Mouse (Mus musculus): Measurements from ENCODE around the gene Emd. TPM values are rescaled to one million over a fixed set of nuclear protein-coding genes. Genes with fewer than 3 reads are reported as not detected.

Gene Emd
- polyA plus RNA-seq, 1 experiment from 2014 or later = 14.6 TPM

GRCm38 (mm10) chrX:74246213-74246681 lies 8.2 kb upstream of the Emd start:
- Histone ChIP-seq H3K4me2 (replicated peaks; ENCODE audit: low read depth) (peak overlapping the region; percentile 72), H3K4me1 (replicated peaks; ENCODE audit: control insufficient read depth, insufficient read depth, low read length) (no peaks in the 10 kb centered on the region), H3K9ac (ENCODE audit: low read depth, low read length) (peak overlapping the region; percentile 54), H3K9me3 (ENCODE audit: control insufficient read depth) (no peaks in the 10 kb centered on the region), H3K4me3 (ENCODE audit: low read depth, low read length) (peak overlapping the region; percentile 45), H3K27me3 (replicated peaks; ENCODE audit: control insufficient read depth, insufficient read depth, low read length) (no peaks in the 10 kb centered on the region), H3K36me3 (ENCODE audit: control insufficient read depth, insufficient read depth) (no peaks in the 10 kb centered on the region), H3K27ac (ENCODE audit: low read depth, low read length) (peak overlapping the region; percentile 80)
- peak; percentile 83 for ATAC-seq
- 14% methylated on average over 38 of the region's 38 CpGs for WGBS
- peak; percentile 19; the same call in 1 of the 2 replicates for TF ChIP-seq CTCF (IDR thresholded peaks at IDR 0.05; ENCODE audit: low read depth)

DNA sequence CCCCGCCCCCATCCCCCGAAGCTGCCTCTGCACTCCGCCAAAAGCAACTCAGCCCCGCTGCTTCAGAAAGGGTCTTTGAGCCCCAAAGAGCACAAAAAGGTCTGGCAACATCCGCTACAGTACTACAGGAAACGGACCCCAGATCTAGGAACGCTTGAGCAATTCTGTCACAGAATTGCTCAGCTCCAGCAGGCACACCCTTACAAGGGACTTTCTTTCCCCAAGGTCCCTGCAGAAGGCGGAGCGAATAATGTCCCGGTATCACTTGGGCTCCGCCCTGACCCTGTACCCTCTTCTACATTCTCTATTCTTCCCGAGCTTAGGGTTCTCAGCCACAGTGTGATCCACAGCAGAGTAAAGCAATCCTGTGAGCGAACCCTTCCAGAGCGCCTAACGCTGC lies 7.8 kb upstream of the Emd start:
- Histone ChIP-seq H3K4me2 (replicated peaks; ENCODE audit: low read depth) (peak overlapping the region; percentile 72), H3K9ac (ENCODE audit: low read depth, low read length) (no peak overlapping the region), H3K9me3 (ENCODE audit: control insufficient read depth) (no peaks in the 10 kb centered on the region), H3K36me3 (ENCODE audit: control insufficient read depth, insufficient read depth) (no peaks in the 10 kb centered on the region), H3K27ac (ENCODE audit: low read depth, low read length) (peak overlapping the region; percentile 57), H3K27me3 (replicated peaks; ENCODE audit: control insufficient read depth, insufficient read depth, low read length) (no peaks in the 10 kb centered on the region), H3K4me1 (replicated peaks; ENCODE audit: control insufficient read depth, insufficient read depth, low read length) (no peaks in the 10 kb centered on the region), H3K4me3 (ENCODE audit: low read depth, low read length) (peak overlapping the region; percentile 45)
- peak; percentile 36 for ATAC-seq
- TF ChIP-seq CTCF (IDR thresholded peaks at IDR 0.05; ENCODE audit: low read depth) = no peak
- WGBS = 26% methylated on average over 15 of the region's 15 CpGs

DNA sequence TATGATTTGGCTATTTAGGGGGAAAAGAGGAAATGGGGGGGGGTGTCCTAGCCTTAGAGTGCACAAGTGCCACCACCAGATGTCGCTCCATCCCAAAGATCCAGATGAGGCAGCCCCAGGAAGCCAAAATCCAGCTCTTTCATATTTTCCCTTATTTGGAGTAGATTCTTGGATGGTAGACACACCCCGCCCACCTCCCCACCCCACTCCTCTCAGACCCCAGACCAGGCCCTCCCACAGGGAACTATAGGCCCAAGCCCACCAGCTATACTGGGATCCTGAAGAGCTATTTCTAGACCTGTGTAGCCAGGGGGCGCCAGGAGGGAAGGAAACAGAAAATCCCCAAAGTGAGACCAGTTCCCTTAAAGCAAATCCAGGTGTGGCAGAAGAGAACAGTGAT lies 5.8 kb upstream of the Emd start:
- Histone ChIP-seq H3K4me3 (ENCODE audit: low read depth, low read length) (peak overlapping the region; percentile 38), H3K4me1 (replicated peaks; ENCODE audit: control insufficient read depth, insufficient read depth, low read length) (no peaks in the 10 kb centered on the region), H3K9ac (ENCODE audit: low read depth, low read length) (no peak overlapping the region), H3K27ac (ENCODE audit: low read depth, low read length) (0 out of 2 replicates have a peak overlapping the region, but pooled peaks have one; percentile 71), H3K9me3 (ENCODE audit: control insufficient read depth) (no peaks in the 10 kb centered on the region), H3K27me3 (replicated peaks; ENCODE audit: control insufficient read depth, insufficient read depth, low read length) (no peaks in the 10 kb centered on the region), H3K36me3 (ENCODE audit: control insufficient read depth, insufficient read depth) (no peaks in the 10 kb centered on the region), H3K4me2 (replicated peaks; ENCODE audit: low read depth) (peak overlapping the region; percentile 72)
- ATAC-seq = 0 out of 2 replicates have a peak, but pooled peaks have one; percentile 17
- peak; percentile 70 for TF ChIP-seq CTCF (IDR thresholded peaks at IDR 0.05; ENCODE audit: low read depth)
- 8% methylated on average over 3 of the region's 3 CpGs for WGBS

- peak within 1 kb of the TSS; percentile 72 for H3K4me2 ChIP-seq (replicated peaks; ENCODE audit: low read depth)
- peak within 1 kb of the TSS; percentile 37; the same call in 1 of the 2 replicates for H3K9ac ChIP-seq (ENCODE audit: low read depth, low read length)
- H3K27me3 ChIP-seq (replicated peaks; ENCODE audit: control insufficient read depth, insufficient read depth, low read length) = no peaks in the 10 kb centered on the region
- H3K4me3 ChIP-seq (ENCODE audit: low read depth, low read length) = peak within 1 kb of the TSS; percentile 38
- TF ChIP-seq CTCF (IDR thresholded peaks at IDR 0.05; ENCODE audit: low read depth) = peak; percentile 70
- H3K36me3 ChIP-seq (ENCODE audit: control insufficient read depth, insufficient read depth) = no peaks in the 10 kb centered on the region
- no peaks in the 10 kb centered on the region for H3K9me3 ChIP-seq (ENCODE audit: control insufficient read depth)
- no peaks in the 10 kb centered on the region for H3K4me1 ChIP-seq (replicated peaks; ENCODE audit: control insufficient read depth, insufficient read depth, low read length)
- 26% methylated on average over 37 of the region's 38 CpGs for WGBS
- peak within 1 kb of the TSS; percentile 71 for H3K27ac ChIP-seq (ENCODE audit: low read depth, low read length)
- ATAC-seq = no peak
Observed at GRCm38 (mm10) chrX:74249615-74250014, 4.9 kb upstream of the Emd start, which contains the start of gene Flna. TSS of gene Flna (minus strand) at chrX:74249820.

DNA sequence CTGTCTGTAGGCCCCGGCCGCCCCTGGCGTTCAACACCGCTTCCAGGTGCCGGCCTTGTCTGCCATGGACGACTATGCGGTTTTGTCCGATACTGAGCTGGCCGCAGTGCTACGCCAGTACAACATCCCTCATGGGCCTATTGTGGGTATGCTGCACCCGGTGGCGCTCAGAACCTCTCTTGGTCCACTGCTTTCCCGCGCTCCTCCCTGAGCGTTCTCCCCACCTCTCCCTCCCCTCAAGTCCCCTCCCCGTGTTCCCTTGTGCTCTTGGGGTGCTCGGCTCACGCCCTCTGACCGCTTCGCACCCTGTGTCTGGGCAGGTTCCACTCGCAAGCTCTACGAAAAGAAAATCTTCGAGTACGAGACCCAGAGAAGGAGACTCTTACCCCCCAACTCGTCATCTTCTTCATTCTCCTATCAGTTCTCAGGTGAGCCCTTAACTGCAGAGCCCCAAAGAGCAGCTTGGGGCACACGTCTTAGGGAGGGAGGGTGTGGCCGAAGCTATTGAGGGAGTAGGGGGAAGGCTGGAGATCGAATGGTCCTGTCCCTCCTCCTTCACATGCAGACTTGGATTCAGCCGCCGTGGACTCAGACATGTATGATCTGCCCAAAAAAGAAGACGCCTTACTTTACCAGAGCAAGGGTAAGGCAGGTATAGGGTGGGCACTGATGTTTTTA lies 540 bp downstream of the Emd start:
- Histone ChIP-seq H3K4me1 (replicated peaks; ENCODE audit: control insufficient read depth, insufficient read depth, low read length) (no peaks in the 10 kb centered on the region), H3K36me3 (ENCODE audit: control insufficient read depth, insufficient read depth) (0 out of 2 replicates have a peak, but pooled peaks cover 5% of the 10 kb centered on the region), H3K27me3 (replicated peaks; ENCODE audit: control insufficient read depth, insufficient read depth, low read length) (no peaks in the 10 kb centered on the region), H3K9ac (ENCODE audit: low read depth, low read length) (peak overlapping the region; percentile 66), H3K4me2 (replicated peaks; ENCODE audit: low read depth) (peak overlapping the region; percentile 66), H3K27ac (ENCODE audit: low read depth, low read length) (peak overlapping the region; percentile 86), H3K9me3 (ENCODE audit: control insufficient read depth) (no peaks in the 10 kb centered on the region), H3K4me3 (ENCODE audit: low read depth, low read length) (peak overlapping the region; percentile 56)
- WGBS = 21% methylated on average over 31 of the region's 31 CpGs
- ATAC-seq = peak; percentile 67
- no peak for TF ChIP-seq CTCF (IDR thresholded peaks at IDR 0.05; ENCODE audit: low read depth)

GRCm38 (mm10) chrX:74257746-74258145 lies 3.3 kb downstream of the Emd start:
- ATAC-seq = no peak
- Histone ChIP-seq H3K36me3 (ENCODE audit: control insufficient read depth, insufficient read depth) (0 out of 2 replicates have a peak, but pooled peaks cover 5% of the 10 kb centered on the region), H3K4me3 (ENCODE audit: low read depth, low read length) (no peak overlapping the region), H3K9me3 (ENCODE audit: control insufficient read depth) (no peaks in the 10 kb centered on the region), H3K27ac (ENCODE audit: low read depth, low read length) (no peak overlapping the region), H3K9ac (ENCODE audit: low read depth, low read length) (no peak overlapping the region), H3K4me2 (replicated peaks; ENCODE audit: low read depth) (no peak overlapping the region), H3K4me1 (replicated peaks; ENCODE audit: control insufficient read depth, insufficient read depth, low read length) (no peaks in the 10 kb centered on the region), H3K27me3 (replicated peaks; ENCODE audit: control insufficient read depth, insufficient read depth, low read length) (no peaks in the 10 kb centered on the region)
- TF ChIP-seq CTCF (IDR thresholded peaks at IDR 0.05; ENCODE audit: low read depth) = no peak
- 92% methylated on average over 3 of the region's 3 CpGs for WGBS

All from intestine, postnatal 0 days (tissue).